Mouse (Mus musculus): ENCODE results near the gene Braf. TPM values are rescaled to one million over a fixed set of nuclear protein-coding genes. Genes with fewer than 3 reads are reported as not detected.

The Braf gene
- total and polyA plus RNA-seq, 3 experiments = 9.8 to 21.8 (median 11.2) TPM

DNA sequence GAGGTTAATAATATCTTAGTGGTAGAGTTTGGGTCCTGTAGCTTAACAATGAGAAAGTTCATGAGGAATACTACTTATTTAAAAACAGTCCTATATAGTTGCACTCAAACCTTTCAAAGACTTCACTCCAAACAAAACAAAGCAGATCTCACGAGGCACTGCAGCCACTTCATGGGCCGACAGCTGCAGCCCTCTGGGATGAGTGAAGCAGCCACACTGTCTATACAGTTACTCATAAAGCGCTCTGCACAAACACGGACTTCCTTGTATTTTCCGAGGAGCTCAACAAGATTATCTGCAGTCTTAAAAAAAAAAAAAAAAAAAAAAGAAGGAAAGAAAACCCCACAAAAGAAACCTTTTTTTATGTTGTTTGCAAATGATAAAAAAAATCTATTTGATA, 117.9 kb downstream of the Braf start:
- Histone ChIP-seq H3K79me2 (replicated peaks; ENCODE audit: control insufficient read depth, extremely low read depth, insufficient read depth, poor library complexity, severe bottlenecking) (no peaks in the 10 kb centered on the region), H3K9ac (ENCODE audit: insufficient read depth, low read depth) (no peak overlapping the region), H3K4me2 (ENCODE audit: insufficient read depth, low read depth, poor library complexity, severe bottlenecking) (no peak overlapping the region), H3K9me3 (replicated peaks; ENCODE audit: low read length) (no peaks in the 10 kb centered on the region), H3K27ac (ENCODE audit: insufficient read depth, low read depth) (no peak overlapping the region), H3K4me1 (ENCODE audit: control insufficient read depth in 1 of 2, insufficient read depth in 2 of 2) (peaks cover 0 to 7% of the 10 kb centered on the region in 2 experiments; a peak in 1 of 4 replicates), H3K4me3 (replicated peaks in 1 of 3; ENCODE audit: low read depth in 2 of 3, low read length in 2 of 3, poor library complexity in 1 of 3) (no peak overlapping the region), H3K36me3 (replicated peaks in 1 of 2; ENCODE audit: control insufficient read depth in 1 of 2, insufficient read depth in 1 of 2, low read length in 1 of 2) (peaks cover 16 to 61% of the 10 kb centered on the region in 2 experiments), H3K27me3 (replicated peaks) (no peaks in the 10 kb centered on the region)
- TF ChIP-seq IRF4 (IDR thresholded peaks at IDR 0.05; ENCODE audit: low read depth, low read length) = no peak
- no peak for TF ChIP-seq POLR2A (IDR thresholded peaks at IDR 0.05; ENCODE audit: low read depth, low read length)
- no peak for TF ChIP-seq BHLHE40 (IDR thresholded peaks at IDR 0.05; ENCODE audit: low read depth, low read length)
- TF ChIP-seq ZNF384 (IDR thresholded peaks at IDR 0.05; ENCODE audit: low read depth, low read length) = no peak
- no peak for TF ChIP-seq TCF12 (IDR thresholded peaks at IDR 0.05; ENCODE audit: low read depth, low read length)
- TF ChIP-seq TBP (conservative IDR thresholded peaks at IDR 0.05; ENCODE audit: low read depth, low read length) = no peak
- no peak for DNase-seq (ENCODE audit: extremely low read depth)
- in situ Hi-C loops (cut with MboI; ENCODE audit: low pct_ligation_motif_present, low pct_unique_long_range_greater_than_20kb, low sequenced_read_pairs) = no loop called here
- dilution Hi-C loops (cut with MboI; ENCODE audit: extremely low pct_ligation_motif_present, extremely low pct_unique_long_range_greater_than_20kb, low sequenced_read_pairs) = no loop called here

DNA sequence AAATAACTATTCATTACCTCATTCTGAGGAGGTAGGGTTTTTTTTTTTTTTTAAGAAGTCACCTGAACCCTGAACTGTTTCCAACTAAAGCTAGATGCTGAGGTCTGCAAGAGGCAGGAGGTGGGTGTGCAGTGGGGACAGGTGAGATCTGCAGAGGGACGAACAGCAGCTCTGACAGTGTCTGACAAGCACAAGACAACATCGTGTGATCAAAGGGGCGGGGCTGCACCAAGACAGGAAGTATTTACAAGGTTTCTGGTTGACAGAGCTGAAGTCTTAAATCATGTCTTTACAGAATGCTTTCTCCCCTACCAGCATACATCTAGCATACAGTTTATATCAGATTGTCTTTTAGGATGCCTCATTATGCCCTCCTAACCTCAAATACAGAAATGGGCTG, 118.4 kb downstream of the Braf start:
- H3K4me1 ChIP-seq (ENCODE audit: control insufficient read depth in 1 of 2, insufficient read depth in 2 of 2) = peaks cover 0 to 7% of the 10 kb centered on the region in 2 experiments; a peak in 1 of 4 replicates
- peak; percentile 30 for DNase-seq (ENCODE audit: extremely low read depth)
- H3K9ac ChIP-seq (ENCODE audit: insufficient read depth, low read depth) = no peak overlapping the region
- no peak overlapping the region for H3K27ac ChIP-seq (ENCODE audit: insufficient read depth, low read depth)
- peaks cover 18 to 63% of the 10 kb centered on the region in 2 experiments for H3K36me3 ChIP-seq (replicated peaks in 1 of 2; ENCODE audit: control insufficient read depth in 1 of 2, insufficient read depth in 1 of 2, low read length in 1 of 2)
- no peaks in the 10 kb centered on the region for H3K9me3 ChIP-seq (replicated peaks; ENCODE audit: low read length)
- in situ Hi-C loops (cut with MboI; ENCODE audit: low pct_ligation_motif_present, low pct_unique_long_range_greater_than_20kb, low sequenced_read_pairs) = no loop called here
- H3K27me3 ChIP-seq (replicated peaks) = no peaks in the 10 kb centered on the region
- H3K4me2 ChIP-seq (ENCODE audit: insufficient read depth, low read depth, poor library complexity, severe bottlenecking) = no peak overlapping the region
- no peak overlapping the region for H3K4me3 ChIP-seq (replicated peaks in 1 of 3; ENCODE audit: low read depth in 2 of 3, low read length in 2 of 3, poor library complexity in 1 of 3)
- peak; percentile 31; the same call in 1 of the 2 replicates for TF ChIP-seq ELF1 (IDR thresholded peaks at IDR 0.05; ENCODE audit: low read depth, low read length)
- TF ChIP-seq HCFC1 (IDR thresholded peaks at IDR 0.05; ENCODE audit: low read depth, low read length) = no peak
- dilution Hi-C loops (cut with MboI; ENCODE audit: extremely low pct_ligation_motif_present, extremely low pct_unique_long_range_greater_than_20kb, low sequenced_read_pairs) = no loop called here
- H3K79me2 ChIP-seq (replicated peaks; ENCODE audit: control insufficient read depth, extremely low read depth, insufficient read depth, poor library complexity, severe bottlenecking) = no peaks in the 10 kb centered on the region

DNA sequence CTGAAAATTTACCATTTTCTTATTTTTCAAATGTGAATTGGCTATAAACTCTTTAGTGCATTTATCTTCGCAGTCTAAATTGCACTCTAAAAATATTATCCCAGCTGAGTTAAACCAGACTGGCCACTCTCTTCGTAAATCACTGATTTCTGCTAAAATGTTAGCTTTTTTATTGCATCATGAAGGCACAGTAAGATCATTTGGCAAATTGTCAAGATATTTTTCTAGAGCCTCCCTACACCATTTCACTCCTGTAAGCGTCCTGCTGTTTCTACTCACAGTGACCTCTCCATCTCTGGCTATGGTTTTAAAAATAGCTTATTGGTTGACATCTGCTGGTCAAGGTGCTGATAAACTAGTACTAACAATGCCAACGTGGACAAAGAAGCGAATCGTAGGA, 119.2 kb downstream of the Braf start:
- in situ Hi-C loops (cut with MboI; ENCODE audit: low pct_ligation_motif_present, low pct_unique_long_range_greater_than_20kb, low sequenced_read_pairs) (no loop called here), dilution Hi-C loops (cut with MboI; ENCODE audit: extremely low pct_ligation_motif_present, extremely low pct_unique_long_range_greater_than_20kb, low sequenced_read_pairs) (no loop called here)
- Histone ChIP-seq H3K4me2 (ENCODE audit: insufficient read depth, low read depth, poor library complexity, severe bottlenecking) (no peak overlapping the region), H3K27ac (ENCODE audit: insufficient read depth, low read depth) (no peak overlapping the region), H3K9me3 (replicated peaks; ENCODE audit: low read length) (no peaks in the 10 kb centered on the region), H3K79me2 (replicated peaks; ENCODE audit: control insufficient read depth, extremely low read depth, insufficient read depth, poor library complexity, severe bottlenecking) (no peaks in the 10 kb centered on the region), H3K9ac (ENCODE audit: insufficient read depth, low read depth) (no peak overlapping the region), H3K4me3 (replicated peaks in 1 of 3; ENCODE audit: low read depth in 2 of 3, low read length in 2 of 3, poor library complexity in 1 of 3) (no peak overlapping the region), H3K36me3 (replicated peaks in 1 of 2; ENCODE audit: control insufficient read depth in 1 of 2, insufficient read depth in 1 of 2, low read length in 1 of 2) (peaks cover 20 to 61% of the 10 kb centered on the region in 2 experiments), H3K27me3 (replicated peaks) (no peaks in the 10 kb centered on the region), H3K4me1 (ENCODE audit: control insufficient read depth in 1 of 2, insufficient read depth in 2 of 2) (peaks cover 0 to 7% of the 10 kb centered on the region in 2 experiments; a peak in 1 of 4 replicates)
- TF ChIP-seq PAX5 (IDR thresholded peaks at IDR 0.05; ENCODE audit: low read length) (no peak), EP300 (IDR thresholded peaks at IDR 0.05; ENCODE audit: low read length) (no peak)
- no peak for DNase-seq (ENCODE audit: extremely low read depth)

All from CH12.LX (cell line).